Mouse (Mus musculus) CH12.LX (cell line): ENCODE results near the gene Pithd1. TPM values are rescaled to one million over a fixed set of nuclear protein-coding genes. Genes with fewer than 3 reads are reported as not detected.

ENCODE experiments used
- DNase-seq: peaks from one replicate; pipeline ENCODE4 v3.0.0-alpha.2; 2013; ENCODE audit errors: extremely low read depth
- H3K27ac ChIP-seq: 2 replicates; pipeline ENCODE4 v1.5.1; 2012; ENCODE audit warnings: low read depth, mild to moderate bottlenecking, control low read depth, moderate library complexity; ENCODE audit not compliant: insufficient read depth
- H3K27me3 ChIP-seq: replicated peaks from 2 replicates; pipeline ENCODE3; 2012; ENCODE audit warnings: inconsistent platforms
- H3K36me3 ChIP-seq, 2 experiments: replicated peaks in 1 of 2; 2 replicates each; pipeline versions ENCODE3 to v1.6.1; 2012; ENCODE audit warnings: inconsistent platforms in 1 of 2, low read length in 1 of 2, mild to moderate bottlenecking in 1 of 2, mixed read lengths in 1 of 2, moderate library complexity in 1 of 2; ENCODE audit not compliant: control insufficient read depth in 1 of 2, insufficient read depth in 1 of 2
- H3K4me1 ChIP-seq, 2 experiments: 2 replicates each; pipeline ENCODE4 v1.6.1; 2012; ENCODE audit warnings: inconsistent platforms in 1 of 2, moderate library complexity in 1 of 2; ENCODE audit not compliant: insufficient read depth in 2 of 2, control insufficient read depth in 1 of 2
- H3K4me2 ChIP-seq: 2 replicates; pipeline ENCODE4 v1.6.1; 2012; ENCODE audit warnings: low read depth, mild to moderate bottlenecking, control low read depth; ENCODE audit not compliant: poor library complexity, insufficient read depth, severe bottlenecking
- H3K4me3 ChIP-seq, 3 experiments: fragments of 150-350 bp in 1 of 3; sonication (generic) in 1 of 3; replicated peaks in 1 of 3; 2 replicates each; pipeline versions ENCODE3 to v1.5.1; 2011 to 2012; ENCODE audit warnings: low read depth in 2 of 3, low read length in 2 of 3, mild to moderate bottlenecking in 2 of 3, moderate library complexity in 2 of 3, control low read depth in 1 of 3, improper control_type of control experiment in 1 of 3, inconsistent platforms in 1 of 3, mixed read lengths in 1 of 3; ENCODE audit not compliant: poor library complexity in 1 of 3
- H3K79me2 ChIP-seq: replicated peaks from 2 replicates; pipeline ENCODE4 v1.6.1; 2012; ENCODE audit warnings: mild to moderate bottlenecking, moderate library complexity; ENCODE audit not compliant: control insufficient read depth, poor library complexity, insufficient read depth, severe bottlenecking; ENCODE audit errors: extremely low read depth
- H3K9ac ChIP-seq: 2 replicates; pipeline ENCODE4 v1.6.1; 2012; ENCODE audit warnings: low read depth, mild to moderate bottlenecking, control low read depth, moderate library complexity; ENCODE audit not compliant: insufficient read depth
- H3K9me3 ChIP-seq: replicated peaks from 2 replicates; pipeline ENCODE3; 2012; ENCODE audit warnings: low read length, inconsistent platforms, mixed read lengths
- BHLHE40 ChIP-seq: IDR thresholded peaks from 2 replicates; pipeline ENCODE4 v1.6.1; 2011; ENCODE audit warnings: mild to moderate bottlenecking, low read depth, low read length, improper control_type of control experiment
- CHD1 ChIP-seq: IDR thresholded peaks from 2 replicates; pipeline ENCODE4 v1.6.1; 2012; ENCODE audit warnings: low read depth, low read length, improper control_type of control experiment, inconsistent platforms
- CTCF ChIP-seq, 2 experiments: IDR thresholded peaks in 1 of 2; conservative IDR thresholded peaks in 1 of 2; 2 replicates each; pipeline ENCODE4 v1.5.1; 2011 to 2012; ENCODE audit warnings: low read depth in 2 of 2, low read length in 2 of 2, improper control_type of control experiment in 1 of 2, inconsistent platforms in 1 of 2, mild to moderate bottlenecking in 1 of 2, moderate library complexity in 1 of 2
- EP300 ChIP-seq: IDR thresholded peaks from 2 replicates; pipeline ENCODE4 v1.6.1; 2011; ENCODE audit warnings: low read length, improper control_type of control experiment
- ETS1 ChIP-seq: conservative IDR thresholded peaks from 2 replicates; pipeline ENCODE4 v1.6.1; 2012; ENCODE audit warnings: low read depth, mild to moderate bottlenecking, inconsistent platforms, low read length, improper control_type of control experiment, moderate library complexity
- HCFC1 ChIP-seq: IDR thresholded peaks from 2 replicates; pipeline ENCODE4 v1.6.1; 2012; ENCODE audit warnings: low read depth, mild to moderate bottlenecking, inconsistent platforms, low read length, improper control_type of control experiment
- JUN ChIP-seq: IDR thresholded peaks from 2 replicates; pipeline ENCODE4 v1.6.1; 2011; ENCODE audit warnings: low read depth, mild to moderate bottlenecking, low read length, improper control_type of control experiment, moderate library complexity; ENCODE audit not compliant: insufficient read depth
- JUND ChIP-seq: conservative IDR thresholded peaks from 2 replicates; pipeline ENCODE4 v1.6.1; 2011; ENCODE audit warnings: low read depth, low read length, improper control_type of control experiment
- MAX ChIP-seq: IDR thresholded peaks from 2 replicates; pipeline ENCODE4 v1.6.1; 2011; ENCODE audit warnings: low read length, improper control_type of control experiment
- MEF2A ChIP-seq: IDR thresholded peaks from 2 replicates; pipeline ENCODE4 v1.6.1; 2014; ENCODE audit warnings: low read depth, mild to moderate bottlenecking, inconsistent platforms, low read length, improper control_type of control experiment, borderline replicate concordance
- MYC ChIP-seq: IDR thresholded peaks from 2 replicates; pipeline ENCODE4 v1.6.1; 2011; ENCODE audit warnings: low read depth, mild to moderate bottlenecking, improper control_type of control experiment, low read length
- PAX5 ChIP-seq: IDR thresholded peaks from 2 replicates; pipeline ENCODE4 v1.6.1; 2012; ENCODE audit warnings: low read length, inconsistent platforms, mixed read lengths
- TBP ChIP-seq: conservative IDR thresholded peaks from 2 replicates; pipeline ENCODE4 v1.6.1; 2011; ENCODE audit warnings: low read depth, low read length, improper control_type of control experiment
- TCF12 ChIP-seq: IDR thresholded peaks from 2 replicates; pipeline ENCODE4 v1.6.1; 2014; ENCODE audit warnings: low read depth, mild to moderate bottlenecking, inconsistent platforms, low read length, improper control_type of control experiment
- USF1 ChIP-seq: IDR thresholded peaks from 2 replicates; pipeline ENCODE4 v1.6.1; 2014; ENCODE audit warnings: low read depth, mild to moderate bottlenecking, inconsistent platforms, low read length, improper control_type of control experiment
- dilution Hi-C: fragments of 300-500 bp; cut with MboI; formaldehyde crosslinking; loops from 2 replicates; pipeline ENCODE4 v1.14.3; 2020; ENCODE audit warnings: low sequenced_read_pairs; ENCODE audit not compliant: extremely low pct_unique_long_range_greater_than_20kb, extremely low pct_ligation_motif_present
- in situ Hi-C: fragments of 300-500 bp; cut with MboI; formaldehyde crosslinking; loops from 3 replicates; pipeline ENCODE4 v1.14.3; 2019; ENCODE audit warnings: low sequenced_read_pairs, low pct_ligation_motif_present, low pct_unique_long_range_greater_than_20kb, mixed read lengths
- polyA plus RNA-seq: library from polyadenylated mRNA; unstranded; fragments of >175 nt; gene quantifications from 2 replicates; pipeline ENCODE4 v1.2.1, GENCODE M21; 2012; ENCODE audit warnings: low read depth; ENCODE audit not compliant: insufficient read length
- total RNA-seq, 2 experiments: library from RNA; depleted of rRNA; stranded (reverse); fragments of 300-350 nt in 1 of 2; fragments of >200 nt in 1 of 2; gene quantifications; 2 replicates each; pipeline ENCODE4 v1.2.3; 2012 to 2014

The Pithd1 gene
- total and polyA plus RNA-seq, 3 experiments, result 53.2 to 87.5 (median 53.2) TPM

DNA sequence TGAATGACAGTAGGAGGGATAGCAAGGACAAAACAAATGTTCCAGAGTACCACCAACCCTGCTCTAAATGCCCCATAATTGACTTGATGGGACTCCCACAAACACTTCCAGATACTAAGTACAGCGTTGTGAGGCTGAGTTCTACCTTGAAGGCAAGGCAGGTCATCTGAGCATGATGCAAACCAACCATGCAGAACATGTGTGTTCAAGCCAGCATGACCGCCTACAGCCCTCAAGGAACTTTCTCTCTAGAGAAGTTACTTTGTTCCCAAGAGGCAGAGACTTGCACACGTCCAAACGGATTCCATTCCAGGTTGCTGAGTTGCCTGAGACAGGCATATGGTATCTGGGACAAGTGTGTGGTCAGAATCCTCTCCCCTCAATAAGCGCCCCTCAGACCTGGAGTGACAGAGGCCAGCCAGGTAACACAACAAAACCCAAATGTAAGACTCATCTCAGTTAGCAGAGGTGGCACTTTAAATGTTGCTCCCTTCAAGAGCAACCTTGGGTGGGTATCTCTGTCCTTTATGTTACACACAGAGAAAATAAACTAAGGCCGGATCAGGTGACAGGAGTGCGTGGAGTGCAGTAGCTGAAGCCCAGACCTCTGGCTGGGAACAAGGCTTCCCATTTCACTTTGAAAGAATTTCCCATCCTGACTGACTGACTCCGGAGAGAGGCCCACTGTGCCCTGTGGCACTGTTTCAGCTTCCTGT is 40.5 kb upstream of the Pithd1 start:
- Histone ChIP-seq H3K9me3 (peaks cover 3% of the 10 kb centered on the region), H3K4me3 (no peak overlapping the region), H3K27ac (peak overlapping the region; percentile 95), H3K4me1 (peaks cover 31 to 61% of the 10 kb centered on the region in 2 experiments), H3K79me2 (no peaks in the 10 kb centered on the region), H3K9ac (peak overlapping the region; percentile 14), H3K27me3 (no peaks in the 10 kb centered on the region), H3K4me2 (peak overlapping the region; percentile 82), H3K36me3 (no peaks in the 10 kb centered on the region)
- dilution Hi-C loops, result no loop called here
- TF ChIP-seq BHLHE40 (peak; percentile 64), TBP (no peak; the same call in 1 of the 2 replicates), MEF2A (peak; percentile 7), EP300 (peak; percentile 51; the same call in 1 of the 2 replicates), USF1 (no peak), HCFC1 (0 out of 2 replicates have a peak, but pooled peaks have one; percentile 7), TCF12 (0 out of 2 replicates have a peak, but pooled peaks have one; percentile 43), ETS1 (peak; percentile 66), JUND (0 out of 2 replicates have a peak, but pooled peaks have one; percentile 7), CHD1 (no peak), MAX (peak; percentile 81), PAX5 (peak; percentile 89), MYC (peak; percentile 71; the same call in 1 of the 2 replicates)
- in situ Hi-C loops, result no loop called here
- DNase-seq, result no peak

GRCm38 (mm10) chr4:136025350-136025749 is 38.3 kb upstream of the Pithd1 start:
- H3K79me2 ChIP-seq, result peaks cover 11% of the 10 kb centered on the region
- peaks cover 3% of the 10 kb centered on the region for H3K9me3 ChIP-seq
- peaks cover 27 to 44% of the 10 kb centered on the region in 2 experiments for H3K4me1 ChIP-seq
- no peak overlapping the region for H3K9ac ChIP-seq
- TF ChIP-seq MYC (no peak), CTCF (conservative IDR thresholded peaks at IDR 0.05 in 1 of 2, IDR thresholded peaks at IDR 0.05 in 1 of 2; ENCODE audit: low read depth in 2 of 2, low read length in 2 of 2) (peak in 1 of 2 experiments; percentile 14; a peak in 2 of 4 replicates), JUN (no peak)
- H3K4me3 ChIP-seq, result no peak overlapping the region
- no peaks in the 10 kb centered on the region for H3K36me3 ChIP-seq
- no peak for DNase-seq
- H3K27ac ChIP-seq, result no peak overlapping the region
- no peaks in the 10 kb centered on the region for H3K27me3 ChIP-seq
- no peak overlapping the region for H3K4me2 ChIP-seq
- dilution Hi-C loops (no loop called here), in situ Hi-C loops (no loop called here)
